8 mouse cellular contexts compared by ENCODE assay signal in genomic region chr11:115202316-115202715, GRCm38 (mm10). TPM values are rescaled to one million over a fixed set of nuclear protein-coding genes. Genes with fewer than 3 reads are reported as not detected.
DNase-seq lines count a peak whose midpoint lies in the region; ATAC-seq and TF ChIP-seq lines count a peak whose summit lies in the region.

No protein-coding gene starts in this region.

- no peak for TF ChIP-seq EP300 in MEL (IDR thresholded peaks at IDR 0.05; ENCODE audit: low read depth in 1 of 2, low read length in 2 of 2)

- no peaks in the 10 kb centered on the region for H3K79me2 ChIP-seq in MEL (ENCODE audit: control insufficient read depth, insufficient read depth, low read length, poor library complexity)

- no peaks in the 10 kb centered on the region for H3K27me3 ChIP-seq in MEL (ENCODE audit: control insufficient read depth in 1 of 2, insufficient read depth in 2 of 2, low read length in 2 of 2)
- H3K27me3 ChIP-seq in cerebellum, adult 2 months (ENCODE audit: control insufficient read depth, insufficient read depth, low read length): no peaks in the 10 kb centered on the region
- H3K27me3 ChIP-seq in hindbrain, embryonic 12.5 days: no peaks in the 10 kb centered on the region; the same call in 1 of the 2 replicates

- peaks cover 8 to 26% of the 10 kb centered on the region in 2 experiments for H3K36me3 ChIP-seq in MEL (ENCODE audit: control insufficient read depth in 1 of 2, insufficient read depth in 2 of 2, low read length in 2 of 2)
- peaks cover 22% of the 10 kb centered on the region for H3K36me3 ChIP-seq in hindbrain, embryonic 12.5 days

- 3% methylated on average over 12 of the region's 12 CpGs for WGBS in cerebellum, adult 2 months
- 15% methylated on average over 12 of the region's 12 CpGs for WGBS in hindbrain, embryonic 12.5 days

- TF ChIP-seq CTCF in MEL (IDR thresholded peaks at IDR 0.05 in 2 of 3, conservative IDR thresholded peaks at IDR 0.05 in 1 of 3; ENCODE audit: control insufficient read depth in 1 of 3, insufficient read depth in 1 of 3, low read depth in 2 of 3, low read length in 3 of 3, poor library complexity in 1 of 3, severe bottlenecking in 1 of 3): peak; percentile 81 to 97 (median 93)
- peak; percentile 99 for TF ChIP-seq CTCF in cerebellum, adult 2 months (IDR thresholded peaks at IDR 0.05; ENCODE audit: borderline replicate concordance, insufficient read depth, low read depth, low read length)

- peaks cover 20 to 25% of the 10 kb centered on the region in 2 experiments for H3K4me1 ChIP-seq in MEL (ENCODE audit: control insufficient read depth in 1 of 2, insufficient read depth in 2 of 2, low read length in 2 of 2)
- peaks cover 57% of the 10 kb centered on the region for H3K4me1 ChIP-seq in cerebellum, adult 2 months (ENCODE audit: control insufficient read depth, insufficient read depth, low read length)
- H3K4me1 ChIP-seq in hindbrain, embryonic 12.5 days: peaks cover 18% of the 10 kb centered on the region

- no peak overlapping the region for H3K9ac ChIP-seq in MEL (ENCODE audit: control insufficient read depth, low read depth, low read length, poor library complexity, severe bottlenecking)
- no peak overlapping the region for H3K9ac ChIP-seq in hindbrain, embryonic 12.5 days

- no peak overlapping the region for H3K4me2 ChIP-seq in hindbrain, embryonic 12.5 days (replicated peaks)

- TF ChIP-seq POLR2A in MEL (IDR thresholded peaks at IDR 0.05; ENCODE audit: control insufficient read depth in 1 of 2, insufficient read depth in 1 of 2, low read depth in 1 of 2, low read length in 2 of 2, poor library complexity in 1 of 2): no peak
- no peak for TF ChIP-seq POLR2A in cerebellum, adult 2 months (IDR thresholded peaks at IDR 0.05; ENCODE audit: borderline replicate concordance, insufficient read depth, low read length)

- DNase-seq in MEL (ENCODE audit: low read depth, low spot score): peak; percentile 80
- DNase-seq in cerebellum, adult 2 months: peak; percentile 97
- DNase-seq in forelimb bud, embryonic 11.5 days (ENCODE audit: low read depth, low spot score): peak; percentile 63
- DNase-seq in layer of hippocampus, postnatal 25 days (ENCODE audit: extremely low spot score in 1 of 2, low spot score in 1 of 2): peak; percentile 75 to 90
- peak; percentile 88 for DNase-seq in lung, postnatal 36 days
- DNase-seq in retina, postnatal 7 days (ENCODE audit: low read depth, low spot score): peak; percentile 73
- peak; percentile 91 for DNase-seq in thymus, postnatal 4 days

- H3K27ac ChIP-seq in MEL (ENCODE audit: control insufficient read depth, low read depth, low read length): no peak overlapping the region
- H3K27ac ChIP-seq in cerebellum, adult 2 months (ENCODE audit: insufficient read depth, low read length): peak overlapping the region; percentile 93
- H3K27ac ChIP-seq in hindbrain, embryonic 12.5 days: no peak overlapping the region

- peak; percentile 83 for TF ChIP-seq RAD21 in MEL (IDR thresholded peaks at IDR 0.05; ENCODE audit: low read depth, low read length)

- H3K4me3 ChIP-seq in MEL (ENCODE audit: control insufficient read depth in 1 of 2, insufficient read depth in 1 of 2, low read depth in 2 of 2, low read length in 2 of 2): no peak overlapping the region
- no peak overlapping the region for H3K4me3 ChIP-seq in cerebellum, adult 2 months (replicated peaks; ENCODE audit: insufficient read depth, low read depth, low read length)
- H3K4me3 ChIP-seq in hindbrain, embryonic 12.5 days: no peak overlapping the region

- peak; percentile 53; the same call in 1 of the 2 replicates for ATAC-seq in hindbrain, embryonic 12.5 days (ENCODE audit: low FRiP score)

- H3K9me3 ChIP-seq in MEL (replicated peaks; ENCODE audit: insufficient read depth, low read length): no peaks in the 10 kb centered on the region
- H3K9me3 ChIP-seq in hindbrain, embryonic 12.5 days (replicated peaks): no peaks in the 10 kb centered on the region

TF ChIP-seq in MEL, 35 proteins besides CTCF, POLR2A, EP300 and RAD21:
- TF ChIP-seq JUND (IDR thresholded peaks at IDR 0.05; ENCODE audit: low read depth, low read length) (no peak), GABPA (IDR thresholded peaks at IDR 0.05; ENCODE audit: low read depth, low read length) (no peak), BHLHE40 (IDR thresholded peaks at IDR 0.05; ENCODE audit: borderline replicate concordance, low read depth, low read length) (no peak), ZC3H11A (IDR thresholded peaks at IDR 0.05; ENCODE audit: low read depth, low read length) (peak; percentile 46), CHD1 (IDR thresholded peaks at IDR 0.05; ENCODE audit: low read depth, low read length) (no peak), MAZ (IDR thresholded peaks at IDR 0.05; ENCODE audit: low read depth, low read length) (no peak), POLR2AphosphoS5 (IDR thresholded peaks at IDR 0.05; ENCODE audit: borderline replicate concordance, low read depth, low read length) (no peak), ZNF384 (IDR thresholded peaks at IDR 0.05; ENCODE audit: low read depth, low read length) (no peak), ELF1 (IDR thresholded peaks at IDR 0.05; ENCODE audit: low read depth, low read length) (no peak), SMC3 (IDR thresholded peaks at IDR 0.05; ENCODE audit: low read depth, low read length) (peak; percentile 80)
TF ChIP-seq in MEL: peak in this region for 2.

RNA-seq across cellular contexts. Expression of gene Nat9, which starts 14.7 kb away (rescaled TPM):
- total RNA-seq in MEL (2012; rRNA removed): 80.2 and 92.4 TPM in 2 replicates
- polyA plus RNA-seq in MEL (2012; ENCODE audit: insufficient read depth in 1 of 2, insufficient read length in 2 of 2, low read depth in 1 of 2, low replicate concordance in 2 of 2, missing spikeins in 1 of 2): 10 to 100 TPM in 1 of 2 experiments, not detected in 1; 46.1 TPM
- 30.8 and 37.5 TPM in 2 replicates for polyA plus RNA-seq in cerebellum, adult 2 months (2012; rRNA removed)
- polyA plus RNA-seq in hindbrain, embryonic 12.5 days (2016; fragmentation: Nextera tagmentation; extraction: Ambion mirVana): 19.1 and 21.1 TPM in 2 replicates
- 10 to 100 TPM; 16.6 to 21.3 TPM for total RNA-seq in layer of hippocampus, postnatal 25 days (2021)

RNA-seq across cellular contexts. Expression of gene Tmem104, which starts 15.0 kb away (rescaled TPM):
- total RNA-seq in MEL (2012; rRNA removed): 23.4 and 24.8 TPM in 2 replicates
- 10 to 100 TPM in 1 of 2 experiments, not detected in 1; 21.9 TPM for polyA plus RNA-seq in MEL (2012; ENCODE audit: insufficient read depth in 1 of 2, insufficient read length in 2 of 2, low read depth in 1 of 2, low replicate concordance in 2 of 2, missing spikeins in 1 of 2)
- 12.5 and 13.3 TPM in 2 replicates for polyA plus RNA-seq in cerebellum, adult 2 months (2012; rRNA removed)
- polyA plus RNA-seq in hindbrain, embryonic 12.5 days (2016; fragmentation: Nextera tagmentation; extraction: Ambion mirVana): 9.0 and 10.4 TPM in 2 replicates
- total RNA-seq in layer of hippocampus, postnatal 25 days (2021): 10 to 100 TPM; 19.0 to 19.4 TPM

RNA-seq across cellular contexts. Expression of gene Slc9a3r1, which starts 39.2 kb away (rescaled TPM):
- 124 and 127 TPM in 2 replicates for total RNA-seq in MEL (2012; rRNA removed)
- 100 to 1,000 TPM in 1 of 2 experiments, not detected in 1; 112 TPM for polyA plus RNA-seq in MEL (2012; ENCODE audit: insufficient read depth in 1 of 2, insufficient read length in 2 of 2, low read depth in 1 of 2, low replicate concordance in 2 of 2, missing spikeins in 1 of 2)
- 87.2 and 87.9 TPM in 2 replicates for polyA plus RNA-seq in cerebellum, adult 2 months (2012; rRNA removed)
- polyA plus RNA-seq in hindbrain, embryonic 12.5 days (2016; fragmentation: Nextera tagmentation; extraction: Ambion mirVana): 35.7 and 42.3 TPM in 2 replicates
- 10 to 100 TPM; 74.8 to 76.3 TPM for total RNA-seq in layer of hippocampus, postnatal 25 days (2021)
